Mouse (Mus musculus) olfactory bulb, adult 2 months (tissue): ENCODE results near the gene Spats2. TPM values are rescaled to one million over a fixed set of nuclear protein-coding genes. Genes with fewer than 3 reads are reported as not detected.
A peak's percentile ranks its signal among the peaks of the same experiment; 100 is the strongest.
"Not testable (repeated sequence)": the region's sequence is repeated elsewhere in the genome, so short reads cannot be mapped to it uniquely, and the experiment has no call there.

ENCODE experiments used
- H3K27ac ChIP-seq: fragments of 200-500 bp; 2 replicates; pipeline ENCODE4 v1.5.1; 2012; ENCODE audit warnings: low read depth, low read length; ENCODE audit not compliant: insufficient read depth
- H3K4me1 ChIP-seq: fragments of 200-500 bp; 2 replicates; pipeline ENCODE4 v1.6.1; 2012; ENCODE audit warnings: low read length; ENCODE audit not compliant: control insufficient read depth, insufficient read depth
- H3K4me3 ChIP-seq: fragments of 200-500 bp; 2 replicates; pipeline ENCODE4 v1.5.1; 2012; ENCODE audit warnings: mild to moderate bottlenecking, low read depth, low read length, moderate library complexity; ENCODE audit not compliant: insufficient read depth
- CTCF ChIP-seq: fragments of 200-500 bp; IDR thresholded peaks from 2 replicates; pipeline ENCODE4 v1.5.1; 2012; ENCODE audit warnings: low read depth, mild to moderate bottlenecking, low read length, moderate library complexity; ENCODE audit not compliant: insufficient read depth
- POLR2A ChIP-seq: fragments of 200-500 bp; IDR thresholded peaks from 2 replicates; pipeline ENCODE4 v1.6.1; 2012; ENCODE audit warnings: mild to moderate bottlenecking, low read depth, low read length, moderate library complexity; ENCODE audit not compliant: insufficient read depth
- WGBS: fragments of 180-500 bp; shearing (Covaris S2); methylation state at CpG from one replicate; pipeline ENCODE4 v1.1.7; 2018; 5-methylcytosine and 5-hydroxymethylcytosine counted together
- polyA plus RNA-seq: library from polyadenylated mRNA; stranded (reverse); fragments of >200 nt; gene quantifications from 2 replicates; pipeline ENCODE4 v1.2.4, GENCODE M21; 2012; ENCODE audit warnings: low replicate concordance; ENCODE audit not compliant: missing spikeins, insufficient read depth, insufficient read length

Spats2 gene
- polyA plus RNA-seq, result not detected in 2 replicates

DNA sequence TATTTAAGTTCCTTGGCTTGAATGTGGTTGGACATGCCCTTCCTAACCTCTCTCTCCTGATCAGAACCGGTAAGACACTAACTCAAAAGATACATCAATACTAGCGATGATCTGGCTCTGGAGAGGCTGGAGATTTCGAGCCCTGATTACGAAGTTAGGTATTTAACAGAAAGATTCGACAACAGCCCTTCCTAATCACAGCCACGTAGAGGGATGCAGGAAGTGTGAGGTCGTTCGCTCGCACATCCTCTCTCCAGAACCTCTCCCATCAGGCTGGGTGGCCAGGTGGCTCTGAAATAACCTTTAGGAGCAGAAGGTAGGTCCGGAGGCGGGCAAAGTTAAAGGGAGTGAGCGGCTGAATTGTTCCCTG is at the start of gene Spats2:
Spats2 (plus strand) TSS at position 206 of the 370 bp plus-strand sequence.
- H3K4me1 ChIP-seq, result peaks cover 20% of the 10 kb centered on the region
- peak within 1 kb of the TSS; percentile 85 for H3K27ac ChIP-seq
- WGBS, result under 1% methylated on average over 12 of the region's 12 CpGs
- TF ChIP-seq CTCF (no peak), POLR2A (no peak)
- peak within 1 kb of the TSS; percentile 76 for H3K4me3 ChIP-seq

- not testable (repeated sequence) for H3K4me1 ChIP-seq, H3K4me3 ChIP-seq, H3K27ac ChIP-seq
- 97% methylated on average over 3 of the region's 3 CpGs for WGBS
Observed at GRCm38 (mm10) chr15:99076011-99076410, 49.7 kb upstream of the Spats2 start.

GRCm38 (mm10) chr15:99078181-99078910 is 47.4 kb upstream of the Spats2 start:
- 82% methylated on average over 15 of the region's 15 CpGs for WGBS
- no peak for TF ChIP-seq POLR2A
- no peak for TF ChIP-seq CTCF
- Histone ChIP-seq H3K4me3 (no peak overlapping the region), H3K27ac (no peak overlapping the region), H3K4me1 (peaks cover 4% of the 10 kb centered on the region; the same call in 1 of the 2 replicates)

GRCm38 (mm10) chr15:99079804-99080203 is 45.9 kb upstream of the Spats2 start:
- WGBS, result 57% methylated on average over 3 of the region's 3 CpGs
- Histone ChIP-seq H3K4me1 (no peaks in the 10 kb centered on the region), H3K4me3 (no peak overlapping the region), H3K27ac (no peak overlapping the region)
- TF ChIP-seq CTCF, result no peak
- TF ChIP-seq POLR2A, result no peak

GRCm38 (mm10) chr15:99082322-99082721 is 43.4 kb upstream of the Spats2 start:
- H3K4me1 ChIP-seq, result no peaks in the 10 kb centered on the region
- no peak overlapping the region for H3K27ac ChIP-seq
- TF ChIP-seq POLR2A (no peak), CTCF (no peak)
- H3K4me3 ChIP-seq, result no peak overlapping the region
- WGBS, result 96% methylated on average over 12 of the region's 12 CpGs

GRCm38 (mm10) chr15:99082840-99083239 is 42.9 kb upstream of the Spats2 start:
- WGBS, result 93% methylated on average over 16 of the region's 16 CpGs
- no peak for TF ChIP-seq CTCF
- no peak for TF ChIP-seq POLR2A
- no peak overlapping the region for H3K27ac ChIP-seq
- H3K4me3 ChIP-seq, result no peak overlapping the region
- H3K4me1 ChIP-seq, result no peaks in the 10 kb centered on the region

DNA sequence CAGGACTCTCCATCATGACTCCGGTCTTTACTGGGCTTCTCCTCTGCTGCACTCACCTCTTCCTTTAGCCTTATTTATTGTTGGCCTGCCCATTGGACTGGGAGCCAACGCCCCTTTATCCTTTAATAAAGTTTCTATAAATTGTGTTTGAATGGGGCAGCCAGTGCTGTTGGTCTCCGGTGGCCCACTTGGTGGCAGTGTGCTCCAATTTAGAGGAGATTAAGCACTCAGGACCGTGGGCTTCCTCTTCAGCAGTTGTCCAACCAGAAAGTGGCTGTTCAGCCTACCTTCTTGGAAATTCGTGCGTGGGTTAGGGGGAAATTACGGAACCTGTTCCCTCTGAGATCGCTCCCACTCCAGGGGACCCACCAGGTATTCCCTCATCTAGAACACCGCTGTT is 42.5 kb upstream of the Spats2 start:
- WGBS, result 57% methylated on average over 9 of the region's 9 CpGs
- no peak overlapping the region for H3K4me3 ChIP-seq
- no peak overlapping the region for H3K27ac ChIP-seq
- H3K4me1 ChIP-seq, result peaks cover 2% of the 10 kb centered on the region; the same call in 1 of the 2 replicates
- peak; percentile 34; the same call in 1 of the 2 replicates for TF ChIP-seq CTCF
- no peak for TF ChIP-seq POLR2A

GRCm38 (mm10) chr15:99083867-99084557 is 41.7 kb upstream of the Spats2 start:
- Histone ChIP-seq H3K4me1 (peaks cover 4% of the 10 kb centered on the region; the same call in 1 of the 2 replicates), H3K27ac (no peak overlapping the region), H3K4me3 (no peak overlapping the region)
- WGBS, result 42% methylated on average over 11 of the region's 11 CpGs
- no peak for TF ChIP-seq POLR2A
- no peak for TF ChIP-seq CTCF

- TF ChIP-seq CTCF (no peak), POLR2A (no peak)
- Histone ChIP-seq H3K4me1 (peaks cover 4% of the 10 kb centered on the region; the same call in 1 of the 2 replicates), H3K27ac (no peak overlapping the region), H3K4me3 (no peak overlapping the region)
- WGBS, result 49% methylated on average over 19 of the region's 19 CpGs
Observed at GRCm38 (mm10) chr15:99084618-99085017, 41.1 kb upstream of the Spats2 start.
